Mouse (Mus musculus) left cerebral cortex, adult 8-10 months (tissue): ENCODE measurements around the gene Spink4. TPM values are rescaled to one million over a fixed set of nuclear protein-coding genes. Genes with fewer than 3 reads are reported as not detected.

ENCODE experiments used
- DNase-seq, 2 experiments: peaks; one replicate each; pipeline ENCODE4 v3.0.0; 2022; ENCODE audit warnings: low spot score in 2 of 2
- total RNA-seq, 4 experiments: library from RNA; stranded (reverse); gene quantifications; 2 replicates each; pipeline ENCODE4 v1.2.4; 2022

Spink4 gene
- total RNA-seq, 4 experiments from 2014 or later: not detected

- no peak for DNase-seq
Measured at GRCm38 (mm10) chr4:40963536-40963935, 43.7 kb downstream of the Spink4 start.

DNA sequence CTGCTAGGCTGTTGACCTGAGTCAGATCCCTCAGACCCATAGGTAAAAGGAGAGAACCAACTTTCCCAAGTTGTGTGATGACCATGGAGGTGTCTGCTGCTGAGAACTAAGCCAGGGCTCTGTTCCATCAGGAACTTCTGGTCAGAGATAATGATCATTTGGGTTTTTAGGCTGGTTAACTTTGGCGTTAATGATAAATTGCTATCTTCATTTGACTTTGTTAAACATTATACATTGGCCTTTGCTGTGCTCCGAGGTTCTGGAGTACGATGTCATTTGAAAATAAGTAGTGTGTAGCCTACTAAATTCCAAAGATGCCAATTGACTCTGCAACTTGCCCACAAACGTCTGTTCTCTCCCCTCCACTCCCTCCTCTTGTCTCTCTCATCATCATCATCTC is 49.3 kb downstream of the Spink4 start:
- DNase-seq: no peak

- DNase-seq: no peak
Measured at GRCm38 (mm10) chr4:40969781-40970591, 50.1 kb downstream of the Spink4 start.

- no peak for DNase-seq
Measured at GRCm38 (mm10) chr4:40970592-40970841, 50.7 kb downstream of the Spink4 start.

- peak; percentile 85 to 96 for DNase-seq
Measured at GRCm38 (mm10) chr4:40970842-40971701, 51.2 kb downstream of the Spink4 start, which contains the start of gene Nfx1. Gene Nfx1, plus strand, starts transcription at chr4:40970906.

- DNase-seq: no peak
Measured at GRCm38 (mm10) chr4:40971744-40972143, 51.9 kb downstream of the Spink4 start.

DNA sequence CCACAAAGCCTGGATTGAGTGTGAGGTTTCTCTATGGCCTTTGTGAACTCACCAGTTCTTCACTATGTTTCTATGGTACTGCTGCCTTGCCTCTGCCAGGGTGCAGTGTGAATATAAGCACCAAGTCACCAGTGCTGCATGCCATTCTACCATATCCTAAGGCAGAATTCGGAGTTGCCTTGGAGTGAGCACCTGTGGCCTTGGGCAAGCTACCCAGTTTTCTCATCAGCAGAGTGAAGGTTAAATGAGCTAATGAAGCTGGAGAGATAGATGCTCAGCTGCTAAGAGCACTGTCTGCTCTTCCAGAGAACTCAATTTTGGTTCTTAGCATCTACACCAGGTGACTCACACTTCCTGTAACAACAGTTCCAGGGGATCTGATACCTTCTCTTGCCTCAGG is 54.2 kb downstream of the Spink4 start:
- DNase-seq: no peak

DNA sequence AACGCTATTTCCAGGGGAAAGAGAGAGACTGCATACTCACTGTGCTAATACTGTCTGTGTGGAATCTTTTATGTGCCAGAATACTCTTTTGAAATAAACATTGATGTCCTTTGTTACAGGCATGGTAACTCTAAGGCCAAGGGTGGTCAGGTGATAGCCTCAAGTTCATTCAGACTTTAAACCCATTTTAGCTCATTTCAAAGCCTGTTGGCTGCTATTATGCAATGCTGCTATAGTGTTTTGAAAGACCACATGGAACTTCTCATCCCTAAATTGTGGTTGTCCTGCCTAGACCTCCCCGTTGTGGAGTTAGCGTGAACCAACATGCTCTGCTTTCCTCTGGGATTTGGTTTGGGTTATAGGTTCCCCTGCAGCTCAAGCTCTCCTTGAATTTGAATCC is 55.8 kb downstream of the Spink4 start:
- DNase-seq: no peak

DNA sequence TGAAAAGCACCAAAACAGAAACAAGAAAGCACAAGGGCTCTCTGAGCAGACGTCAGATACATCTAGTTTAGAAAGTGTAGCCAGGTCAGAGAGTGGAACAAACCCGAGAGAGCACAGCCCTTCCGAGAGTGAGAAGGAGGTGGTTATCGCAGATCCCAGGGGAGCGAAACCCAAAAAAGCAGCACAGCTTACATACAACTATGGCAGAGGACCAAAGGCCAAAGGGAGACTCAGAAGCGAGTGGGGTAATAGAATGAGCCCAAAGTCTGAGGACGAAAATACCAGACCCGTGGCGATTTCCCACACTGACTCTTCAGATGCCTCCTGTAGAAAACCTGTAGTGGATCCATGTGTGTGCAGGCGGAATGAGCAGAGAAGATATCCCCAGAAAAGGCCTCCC is 56.8 kb downstream of the Spink4 start:
- no peak for DNase-seq

DNA sequence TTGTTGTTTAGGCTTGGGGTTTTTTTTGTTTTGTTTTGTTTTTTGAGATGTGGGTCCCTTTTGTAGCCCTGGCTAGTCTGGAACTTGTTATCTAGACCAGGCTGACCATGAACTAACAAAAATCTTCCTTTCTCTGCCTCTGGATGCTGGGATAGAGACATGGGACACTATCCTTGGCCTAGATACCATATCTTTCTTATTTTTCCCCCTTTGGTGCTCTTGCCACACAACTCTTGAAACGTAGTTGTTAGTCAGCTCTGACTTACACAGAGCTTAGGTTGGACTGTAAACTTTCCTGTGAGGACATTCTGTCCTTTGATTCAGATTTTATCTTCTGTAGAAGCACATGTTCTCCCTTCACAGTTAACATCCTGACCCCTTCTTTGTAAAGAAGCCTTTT is 59.6 kb downstream of the Spink4 start:
- DNase-seq: no peak

Other genes with a start within 250 kb of the Spink4 start
- gene Aptx, start 216.9 kb upstream of the Spink4 start, total RNA-seq: 10 to 100 TPM; 30.6 to 33.1 (median 32.3) TPM
- gene Dnaja1, start 197.9 kb upstream of the Spink4 start, total RNA-seq: 100 to 1,000 TPM; 208 to 274 (median 248) TPM
- 10 to 100 TPM; 52.5 to 57.8 (median 55.1) TPM for gene Smu1, start 162.1 kb upstream of the Spink4 start, total RNA-seq
- 1 to 10 TPM; 4.2 to 7.3 (median 5.4) TPM for gene B4galt1, start 66.0 kb upstream of the Spink4 start, total RNA-seq
- 100 to 1,000 TPM; 176 to 192 (median 181) TPM for gene Bag1, start 28.2 kb downstream of the Spink4 start, total RNA-seq
- 10 to 100 TPM; 73.9 to 90.3 (median 79.7) TPM for gene Chmp5, start 28.4 kb downstream of the Spink4 start, total RNA-seq
- 10 to 100 TPM; 77.9 to 83.4 (median 80.2) TPM for gene Nfx1, start 50.9 kb downstream of the Spink4 start, total RNA-seq
- gene Aqp7, start 128.1 kb downstream of the Spink4 start, total RNA-seq: not detected
- gene Aqp3, start 178.1 kb downstream of the Spink4 start, total RNA-seq: not detected
- 10 to 100 TPM; 90.4 to 97.6 (median 95.2) TPM for gene Nol6, start 204.4 kb downstream of the Spink4 start, total RNA-seq
- gene Ube2r2, start 215.7 kb downstream of the Spink4 start, total RNA-seq: 100 to 1,000 TPM in 1 of 4 experiments, 10 to 100 TPM in 3; 85.5 to 101 (median 86.4) TPM